Mouse (Mus musculus): ENCODE data around the gene Glrx. TPM values are rescaled to one million over a fixed set of nuclear protein-coding genes. Genes with fewer than 3 reads are reported as not detected.

The Glrx gene
- total RNA-seq (2014; rRNA removed) (61.7 and 66.3 TPM in 2 replicates), polyA plus RNA-seq (2015; fragmentation: Nextera tagmentation; extraction: Ambion mirVana) (69.3 and 71.4 TPM in 2 replicates)

DNA sequence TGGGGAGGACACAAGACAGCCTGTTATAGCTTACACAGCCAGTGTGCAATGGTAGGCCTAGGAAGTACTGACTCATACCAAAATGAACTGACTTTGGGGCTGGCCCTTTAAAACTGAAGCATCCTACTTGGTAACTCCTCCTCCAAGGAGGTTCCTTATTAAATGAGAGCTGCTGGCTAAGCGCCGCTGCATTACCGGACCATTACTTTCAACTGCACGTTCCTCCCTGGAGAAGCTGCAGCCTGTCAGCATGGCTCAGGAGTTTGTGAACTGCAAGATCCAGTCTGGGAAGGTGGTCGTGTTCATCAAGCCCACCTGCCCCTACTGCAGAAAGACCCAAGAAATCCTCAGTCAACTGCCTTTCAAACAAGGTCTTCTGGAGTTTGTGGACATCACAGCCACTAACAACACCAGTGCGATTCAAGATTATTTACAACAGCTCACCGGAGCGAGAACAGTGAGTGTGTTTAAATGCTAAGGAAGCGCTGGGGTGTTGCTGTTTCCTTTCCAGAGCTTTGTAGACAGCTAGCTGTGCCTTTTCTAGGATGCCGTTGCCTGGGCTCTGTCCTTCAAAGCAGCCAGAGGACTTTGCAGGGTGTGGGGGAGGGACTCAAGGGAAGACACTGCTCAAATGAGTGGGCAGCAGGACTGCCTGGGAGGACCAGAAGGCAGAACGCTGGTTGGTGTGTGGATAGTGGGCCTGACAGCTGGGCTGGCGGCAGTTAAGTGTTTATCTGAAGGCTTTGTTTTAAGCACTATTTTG, at the start of gene Glrx:
Gene Glrx, plus strand, starts transcription at position 150 of the 763 bp plus-strand sequence.
- H3K4me3 ChIP-seq (ENCODE audit: low read depth, low read length): peak within 1 kb of the TSS; percentile 55
- H3K9me3 ChIP-seq (ENCODE audit: low read length): no peaks in the 10 kb centered on the region
- no peaks in the 10 kb centered on the region for H3K27me3 ChIP-seq (ENCODE audit: insufficient read depth, low read length)
- TF ChIP-seq CTCF (IDR thresholded peaks at IDR 0.05): no peak
- peaks cover 14% of the 10 kb centered on the region for H3K4me1 ChIP-seq (ENCODE audit: insufficient read depth, low read length)
- H3K4me2 ChIP-seq (ENCODE audit: low read depth, low read length, poor library complexity, severe bottlenecking): peak within 1 kb of the TSS; percentile 72
- no peaks in the 10 kb centered on the region for H3K36me3 ChIP-seq (ENCODE audit: insufficient read depth, low read length)
- WGBS: under 1% methylated on average over 12 of the region's 12 CpGs
- ATAC-seq (ENCODE audit: low FRiP score) (peak; percentile 90), DNase-seq (ENCODE audit: low spot score) (peak; percentile 90)
- peak within 1 kb of the TSS; percentile 69 for H3K27ac ChIP-seq (ENCODE audit: low read depth, low read length)
- peak within 1 kb of the TSS; percentile 71 for H3K9ac ChIP-seq (replicated peaks; ENCODE audit: low read length, poor library complexity, severe bottlenecking)

DNA sequence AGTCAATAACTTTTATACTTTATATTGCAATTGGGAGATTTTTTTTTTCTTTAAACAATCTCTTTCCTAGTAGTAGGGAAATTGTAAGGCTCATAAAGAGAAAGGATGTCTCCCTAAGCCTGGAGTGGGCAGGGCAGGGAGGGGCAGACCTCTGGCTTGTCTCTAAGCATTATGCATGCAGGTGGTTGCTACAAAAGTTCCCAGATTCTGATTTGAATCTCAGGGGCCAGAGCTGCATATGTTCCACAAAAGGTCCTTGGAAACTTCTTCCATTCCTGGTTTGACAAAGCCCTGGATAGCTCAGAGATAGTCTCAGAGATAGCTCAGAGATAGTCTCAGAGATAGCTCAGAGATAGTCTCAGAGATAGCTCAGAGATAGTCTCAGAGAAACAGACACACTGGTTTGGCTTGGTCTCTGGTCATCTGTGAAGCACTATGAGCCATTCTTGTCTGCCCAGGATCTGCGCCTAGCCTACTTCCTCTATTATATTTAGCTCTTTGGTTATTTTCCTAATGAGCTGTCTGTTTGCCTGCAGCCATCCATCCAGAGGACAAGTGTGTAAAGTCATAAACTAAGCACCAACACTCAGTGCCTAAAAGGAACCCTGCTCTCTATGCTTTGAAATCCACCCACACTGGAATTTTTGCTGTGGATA, 49.0 kb upstream of the Glrx start:
- no peak for TF ChIP-seq CTCF (IDR thresholded peaks at IDR 0.05)
- DNase-seq (ENCODE audit: low spot score) (no peak), ATAC-seq (ENCODE audit: low FRiP score) (no peak)
- 84% methylated on average over 1 of the region's 1 CpGs for WGBS
- no peak overlapping the region for H3K4me3 ChIP-seq (ENCODE audit: low read depth, low read length)
- H3K4me1 ChIP-seq (ENCODE audit: insufficient read depth, low read length): no peaks in the 10 kb centered on the region
- no peak overlapping the region for H3K9ac ChIP-seq (replicated peaks; ENCODE audit: low read length, poor library complexity, severe bottlenecking)
- H3K27me3 ChIP-seq (ENCODE audit: insufficient read depth, low read length): no peaks in the 10 kb centered on the region
- no peak overlapping the region for H3K4me2 ChIP-seq (ENCODE audit: low read depth, low read length, poor library complexity, severe bottlenecking)
- H3K27ac ChIP-seq (ENCODE audit: low read depth, low read length): no peak overlapping the region
- no peaks in the 10 kb centered on the region for H3K36me3 ChIP-seq (ENCODE audit: insufficient read depth, low read length)
- no peaks in the 10 kb centered on the region for H3K9me3 ChIP-seq (ENCODE audit: low read length)

DNA sequence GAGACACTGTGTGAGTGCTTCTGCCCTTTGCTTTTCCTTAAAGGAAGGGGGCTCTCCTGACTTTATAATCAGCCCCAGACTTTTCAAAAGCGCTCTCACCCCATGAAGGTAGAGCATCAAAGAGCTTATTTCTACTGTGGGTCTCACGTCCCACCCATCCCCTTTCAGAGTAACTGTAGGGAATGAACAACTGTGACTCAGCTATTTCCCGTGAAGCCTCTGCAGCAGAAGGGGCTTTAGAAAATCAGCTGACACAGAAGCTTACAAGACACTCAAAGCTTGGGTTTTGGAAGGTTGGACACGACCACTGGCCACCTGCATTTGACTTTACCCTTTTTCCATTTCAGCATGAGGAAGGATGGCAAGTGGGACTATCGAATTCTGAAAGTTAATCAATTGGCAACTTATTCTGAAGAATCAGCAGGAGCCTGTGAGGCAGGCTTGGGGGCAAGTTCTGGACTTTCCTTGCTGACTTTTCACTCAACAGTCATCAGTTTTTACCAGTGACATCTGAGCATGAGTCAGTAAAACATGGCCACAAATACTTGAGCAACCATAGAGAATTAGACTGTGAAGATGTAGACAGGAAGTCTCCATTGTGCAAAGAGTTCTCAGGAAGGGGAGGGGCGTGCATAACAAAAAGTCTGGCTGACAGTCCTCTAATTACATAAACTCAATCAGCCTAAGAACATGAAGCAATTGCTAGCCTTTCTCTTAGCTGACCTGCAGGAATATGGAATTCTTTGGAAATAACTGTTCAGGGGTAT, 45.6 kb upstream of the Glrx start:
- WGBS: 62% methylated on average over 6 of the region's 6 CpGs
- TF ChIP-seq CTCF (IDR thresholded peaks at IDR 0.05): no peak
- Histone ChIP-seq H3K27me3 (ENCODE audit: insufficient read depth, low read length) (no peaks in the 10 kb centered on the region), H3K9ac (replicated peaks; ENCODE audit: low read length, poor library complexity, severe bottlenecking) (no peak overlapping the region), H3K36me3 (ENCODE audit: insufficient read depth, low read length) (no peaks in the 10 kb centered on the region), H3K4me3 (ENCODE audit: low read depth, low read length) (no peak overlapping the region), H3K4me2 (ENCODE audit: low read depth, low read length, poor library complexity, severe bottlenecking) (no peak overlapping the region), H3K4me1 (ENCODE audit: insufficient read depth, low read length) (no peaks in the 10 kb centered on the region), H3K27ac (ENCODE audit: low read depth, low read length) (no peak overlapping the region), H3K9me3 (ENCODE audit: low read length) (no peaks in the 10 kb centered on the region)
- DNase-seq (ENCODE audit: low spot score): no peak
- no peak for ATAC-seq (ENCODE audit: low FRiP score)

DNA sequence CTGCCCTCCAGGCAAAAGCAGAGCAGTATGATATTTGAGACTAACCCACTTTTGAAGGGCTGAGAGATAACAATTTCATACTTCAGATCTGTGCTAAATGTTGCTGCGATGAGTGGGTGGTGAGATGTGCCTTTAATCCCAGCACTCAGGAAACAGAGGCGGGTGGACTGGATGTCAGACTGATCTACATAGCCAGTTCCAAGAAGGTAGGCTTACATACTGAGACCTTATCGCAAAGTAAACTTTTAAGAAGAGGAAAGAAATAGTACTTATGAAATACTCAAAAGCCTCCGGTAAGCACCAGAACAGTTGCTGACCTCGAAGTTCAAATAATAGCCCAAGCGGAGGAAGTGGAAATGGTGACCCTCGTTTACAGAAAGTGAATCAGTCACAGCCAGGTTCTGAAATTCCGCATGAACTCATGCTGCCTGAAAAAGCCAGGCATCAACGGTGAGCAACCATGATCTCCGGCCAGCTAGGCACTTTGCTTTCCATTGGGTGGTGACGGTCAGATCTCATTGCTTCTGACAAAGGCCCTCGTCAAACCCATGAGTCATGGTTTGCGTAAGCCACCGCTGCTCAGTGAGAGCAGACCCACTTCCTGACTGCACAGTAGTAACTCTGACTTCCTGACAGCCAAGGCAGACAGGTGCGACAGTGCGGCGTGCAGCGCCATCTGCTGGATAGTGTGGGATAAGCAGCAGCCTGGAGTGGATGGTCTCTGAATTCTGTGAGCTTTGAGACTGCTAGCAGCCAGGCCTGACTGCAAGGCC, 42.1 kb upstream of the Glrx start:
- H3K27ac ChIP-seq (ENCODE audit: low read depth, low read length): no peak overlapping the region
- peak; percentile 96 for ATAC-seq (ENCODE audit: low FRiP score)
- peak; percentile 91 for DNase-seq (ENCODE audit: low spot score)
- peak overlapping the region; percentile 19; the same call in 1 of the 2 replicates for H3K4me3 ChIP-seq (ENCODE audit: low read depth, low read length)
- 29% methylated on average over 18 of the region's 18 CpGs for WGBS
- no peak overlapping the region; the same call in 1 of the 2 replicates for H3K9ac ChIP-seq (replicated peaks; ENCODE audit: low read length, poor library complexity, severe bottlenecking)
- H3K36me3 ChIP-seq (ENCODE audit: insufficient read depth, low read length): no peaks in the 10 kb centered on the region
- TF ChIP-seq CTCF (IDR thresholded peaks at IDR 0.05): peak; percentile 100
- no peaks in the 10 kb centered on the region for H3K4me1 ChIP-seq (ENCODE audit: insufficient read depth, low read length)
- no peaks in the 10 kb centered on the region for H3K9me3 ChIP-seq (ENCODE audit: low read length)
- no peaks in the 10 kb centered on the region for H3K27me3 ChIP-seq (ENCODE audit: insufficient read depth, low read length)
- H3K4me2 ChIP-seq (ENCODE audit: low read depth, low read length, poor library complexity, severe bottlenecking): peak overlapping the region; percentile 50

DNA sequence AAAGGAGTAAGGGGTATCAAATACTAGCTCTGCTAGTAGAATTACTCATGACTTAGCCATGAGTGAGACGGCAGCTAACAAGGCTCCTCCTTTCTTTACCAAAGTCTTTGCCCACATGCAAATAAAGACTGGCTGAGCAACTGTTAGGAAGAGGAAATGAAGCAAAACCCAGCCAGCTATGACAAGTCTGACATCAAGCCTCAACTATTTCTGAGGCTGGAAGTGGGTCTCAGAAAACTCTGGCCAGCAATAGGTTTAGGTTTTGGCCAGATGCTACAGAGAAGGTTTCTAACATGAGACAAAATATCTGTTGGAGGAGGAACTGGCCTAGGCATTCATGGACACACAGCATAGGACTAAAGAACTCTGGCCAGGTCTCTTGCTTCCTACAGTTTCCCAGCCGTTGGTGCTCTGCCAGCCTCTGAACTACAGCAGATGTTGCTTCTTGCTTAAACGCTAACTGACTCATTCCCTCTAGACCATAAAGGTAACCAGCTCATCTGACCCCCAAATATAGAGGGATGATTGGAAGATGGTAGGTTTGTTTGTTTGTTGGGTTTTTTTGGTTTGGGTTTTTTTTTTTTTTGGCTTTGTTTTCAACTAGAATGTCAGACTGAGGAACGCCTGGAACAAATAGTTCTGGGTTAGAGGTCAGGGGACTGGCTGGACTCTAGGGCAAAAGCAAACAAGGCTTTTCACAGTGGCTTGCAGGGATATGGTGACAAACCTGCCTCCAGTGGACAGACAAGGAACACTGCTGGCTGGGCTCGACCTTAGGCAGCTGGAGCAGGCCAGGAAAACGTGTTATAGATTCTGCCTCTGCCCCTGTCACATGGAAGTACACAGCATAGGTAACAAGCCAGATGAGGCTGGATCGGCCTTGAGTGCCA, 41.0 kb upstream of the Glrx start:
- H3K27ac ChIP-seq (ENCODE audit: low read depth, low read length): no peak overlapping the region
- WGBS: 79% methylated on average over 7 of the region's 7 CpGs
- no peak overlapping the region for H3K4me2 ChIP-seq (ENCODE audit: low read depth, low read length, poor library complexity, severe bottlenecking)
- H3K4me3 ChIP-seq (ENCODE audit: low read depth, low read length): no peak overlapping the region
- no peaks in the 10 kb centered on the region for H3K9me3 ChIP-seq (ENCODE audit: low read length)
- ATAC-seq (ENCODE audit: low FRiP score) (no peak), DNase-seq (ENCODE audit: low spot score) (no peak)
- no peaks in the 10 kb centered on the region for H3K36me3 ChIP-seq (ENCODE audit: insufficient read depth, low read length)
- H3K4me1 ChIP-seq (ENCODE audit: insufficient read depth, low read length): no peaks in the 10 kb centered on the region
- no peak overlapping the region for H3K9ac ChIP-seq (replicated peaks; ENCODE audit: low read length, poor library complexity, severe bottlenecking)
- no peaks in the 10 kb centered on the region for H3K27me3 ChIP-seq (ENCODE audit: insufficient read depth, low read length)
- peak; percentile 31 for TF ChIP-seq CTCF (IDR thresholded peaks at IDR 0.05)

Measured in midbrain, postnatal 0 days (tissue).